Mouse (Mus musculus) heart, postnatal 0 days (tissue): ENCODE results near the gene Chadl.

Source experiments
- CTCF ChIP-seq: IDR thresholded peaks from 2 replicates; pipeline ENCODE4 v1.5.1; 2016; ENCODE audit warnings: antibody characterized with exemption, control low read depth, low read depth
- EP300 ChIP-seq: IDR thresholded peaks from 2 replicates; pipeline ENCODE4 v1.6.1; 2016; ENCODE audit warnings: antibody characterized with exemption, low read depth

DNA sequence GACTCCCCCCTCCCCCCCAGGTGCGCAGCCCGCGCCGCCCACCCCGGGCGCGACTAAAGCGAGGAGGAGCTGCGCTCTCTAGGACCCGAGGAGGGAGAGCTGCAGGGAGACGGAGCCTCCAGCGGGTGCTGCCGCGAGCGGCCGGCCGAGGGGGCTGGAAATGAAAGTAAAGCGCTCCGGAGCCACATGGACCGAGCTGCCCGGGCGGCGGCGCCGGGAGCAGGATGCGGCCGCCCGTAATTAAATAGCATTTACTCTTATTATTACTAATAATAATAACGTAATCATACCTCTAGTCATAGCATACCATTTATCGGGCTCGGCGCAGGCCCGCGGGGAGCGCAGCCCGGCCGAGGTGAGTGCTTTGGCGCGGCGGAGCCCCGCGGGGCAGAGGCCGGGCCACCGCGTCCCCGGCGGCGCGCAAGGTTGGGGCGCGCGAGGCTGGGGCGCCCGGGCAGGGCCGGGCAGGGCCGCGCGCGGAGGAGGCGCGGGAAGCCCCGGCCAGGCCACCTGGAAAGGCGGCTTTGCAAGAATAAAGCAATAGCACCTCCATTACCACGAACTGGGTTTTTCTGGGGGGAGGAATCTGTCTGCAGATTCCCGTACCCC lies 48.0 kb upstream of the Chadl start, which contains the start of the genes Zc3h7b and Rangap1:
- no peak; the same call in 1 of the 2 replicates for TF ChIP-seq EP300
- no peak for TF ChIP-seq CTCF
